Mouse (Mus musculus) mature B cell (primary cell): Measurements from ENCODE around the gene Mbd4.
"Not testable (repeated sequence)": the region's sequence is repeated elsewhere in the genome, so short reads cannot be mapped to it uniquely, and the experiment has no call there.

Experiments used
- in situ Hi-C: fragments of 300-500 bp; cut with MboI; formaldehyde crosslinking; loops from 2 replicates; pipeline ENCODE4 v1.14.3; 2019

Mbd4 gene

GRCm38 (mm10) chr6:115853091-115853813, at the start of gene Mbd4, which contains the start of gene Ift122:
TSS of gene Mbd4 (minus strand) at chr6:115853371.
TSS of gene Ift122 (plus strand) at chr6:115853470.
- in situ Hi-C loops: no loop called here

GRCm38 (mm10) chr6:115902545-115902944, 49.4 kb upstream of the Mbd4 start:
- in situ Hi-C loops: loop anchor here (10.0 kb wide), 2 partner anchors 102 to 232 kb away; no protein-coding TSS in a partner anchor

GRCm38 (mm10) chr6:115901489-115901931, 48.3 kb upstream of the Mbd4 start:
- in situ Hi-C loops: loop anchor here (10.0 kb wide), 2 partner anchors 103 to 233 kb away; no protein-coding TSS in a partner anchor

GRCm38 (mm10) chr6:115901062-115901461, 47.9 kb upstream of the Mbd4 start:
- in situ Hi-C loops: loop anchor here (10.0 kb wide), 2 partner anchors 104 to 234 kb away; no protein-coding TSS in a partner anchor

GRCm38 (mm10) chr6:115897926-115898520, 44.9 kb upstream of the Mbd4 start:
- in situ Hi-C loops: no loop called here

- in situ Hi-C loops: no loop called here
Observed at GRCm38 (mm10) chr6:115897117-115897516, 43.9 kb upstream of the Mbd4 start.

GRCm38 (mm10) chr6:115896346-115896745, 43.2 kb upstream of the Mbd4 start:
- in situ Hi-C loops: no loop called here

- in situ Hi-C loops: no loop called here
Observed at GRCm38 (mm10) chr6:115892363-115892762, 39.2 kb upstream of the Mbd4 start.

GRCm38 (mm10) chr6:115891497-115892061, 38.4 kb upstream of the Mbd4 start:
- in situ Hi-C loops: no loop called here

GRCm38 (mm10) chr6:115891061-115891460, 37.9 kb upstream of the Mbd4 start:
- in situ Hi-C loops: no loop called here

- in situ Hi-C loops: no loop called here
Observed at GRCm38 (mm10) chr6:115890601-115891000, 37.4 kb upstream of the Mbd4 start.

GRCm38 (mm10) chr6:115888296-115888695, 35.1 kb upstream of the Mbd4 start:
- in situ Hi-C loops: no loop called here

GRCm38 (mm10) chr6:115886894-115887293, 33.7 kb upstream of the Mbd4 start:
- in situ Hi-C loops: no loop called here

GRCm38 (mm10) chr6:115884018-115884417, 30.8 kb upstream of the Mbd4 start:
- in situ Hi-C loops: no loop called here

GRCm38 (mm10) chr6:115880751-115881150, 27.6 kb upstream of the Mbd4 start:
- in situ Hi-C loops: no loop called here

- in situ Hi-C loops: no loop called here
Observed at GRCm38 (mm10) chr6:115879736-115880135, 26.6 kb upstream of the Mbd4 start.

GRCm38 (mm10) chr6:115878694-115879093, 25.5 kb upstream of the Mbd4 start:
- in situ Hi-C loops: no loop called here

GRCm38 (mm10) chr6:115877239-115877638, 24.1 kb upstream of the Mbd4 start:
- in situ Hi-C loops: no loop called here

- in situ Hi-C loops: not testable (repeated sequence)
Observed at GRCm38 (mm10) chr6:115871318-115871717, 18.1 kb upstream of the Mbd4 start.

- in situ Hi-C loops: not testable (repeated sequence)
Observed at GRCm38 (mm10) chr6:115867157-115867556, 14.0 kb upstream of the Mbd4 start.

- in situ Hi-C loops: no loop called here
Observed at GRCm38 (mm10) chr6:115865246-115865645, 12.1 kb upstream of the Mbd4 start.

GRCm38 (mm10) chr6:115863340-115863841, 10.2 kb upstream of the Mbd4 start:
- in situ Hi-C loops: no loop called here
